Mouse (Mus musculus): ENCODE measurements around the gene Wdcp. TPM values are rescaled to one million over a fixed set of nuclear protein-coding genes. Genes with fewer than 3 reads are reported as not detected.
"Not testable (repeated sequence)": the region's sequence is repeated elsewhere in the genome, so short reads cannot be mapped to it uniquely, and the experiment has no call there.

Wdcp gene
- polyA plus RNA-seq (2021): 11.2 TPM

GRCm38 (mm10) chr12:4842890-4843597 lies at the start of gene Wdcp:
Gene Wdcp (plus strand): TSS chr12:4843303.
- H3K27me3 ChIP-seq: no peaks in the 10 kb centered on the region
- ChIA-PET POLR2A (no interaction called here), CTCF (interaction anchor here (2.5 kb wide), 1 partner anchor 12 kb away, joined by 6 read pairs; no protein-coding TSS in a partner anchor)
- TF ChIP-seq CTCF (IDR thresholded peaks at IDR 0.05): no peak
- ATAC-seq (peak; percentile 98), DNase-seq (ENCODE audit: low read depth, low spot score) (peak; percentile 72)
- in situ Hi-C loops (cut with MboI; ENCODE audit: low pct_unique_long_range_greater_than_20kb): no loop called here

- no peak for DNase-seq (ENCODE audit: low read depth, low spot score)
- peak; percentile 6 for TF ChIP-seq CTCF (IDR thresholded peaks at IDR 0.05)
- CTCF ChIA-PET: interaction anchor here (1.7 kb wide), 1 partner anchor 24 kb away, joined by 5 read pairs; the partner anchor contains the start of gene Fam228b
- in situ Hi-C loops (cut with MboI; ENCODE audit: low pct_unique_long_range_greater_than_20kb): no loop called here
- ATAC-seq: no peak
- POLR2A ChIA-PET: no interaction called here
- no peaks in the 10 kb centered on the region for H3K27me3 ChIP-seq
These were observed 49.4 kb upstream of the Wdcp start for GRCm38 (mm10) chr12:4793718-4794117.

DNA sequence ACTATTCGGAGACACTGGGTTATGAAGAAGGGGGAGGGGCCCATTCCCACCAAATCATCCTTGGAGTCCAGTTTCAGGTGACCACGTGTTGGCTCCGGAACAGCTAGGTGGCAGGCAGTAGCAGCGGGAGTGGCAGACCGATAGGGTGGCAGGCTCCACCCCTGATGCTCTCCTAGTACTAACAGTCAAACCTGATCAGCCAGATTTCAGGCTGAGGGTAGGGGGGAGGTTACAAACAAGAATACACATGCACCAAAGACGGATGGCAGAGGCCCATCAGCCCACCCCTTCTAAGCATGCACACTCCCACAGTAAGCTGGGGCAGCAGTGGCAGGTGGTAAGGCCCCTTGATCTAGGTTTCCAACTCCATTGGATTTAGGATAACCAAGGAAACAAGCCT lies 45.6 kb upstream of the Wdcp start:
- POLR2A ChIA-PET: interaction anchor here (1.3 kb wide), 1 partner anchor 19 kb away, joined by 3 read pairs; no protein-coding TSS in a partner anchor
- CTCF ChIA-PET: interaction anchor here (1.0 kb wide), 1 partner anchor 17 kb away, joined by 3 read pairs; no protein-coding TSS in a partner anchor
- DNase-seq (ENCODE audit: low read depth, low spot score); in situ Hi-C loops (cut with MboI; ENCODE audit: low pct_unique_long_range_greater_than_20kb); H3K27me3 ChIP-seq; ATAC-seq: not testable (repeated sequence)

DNA sequence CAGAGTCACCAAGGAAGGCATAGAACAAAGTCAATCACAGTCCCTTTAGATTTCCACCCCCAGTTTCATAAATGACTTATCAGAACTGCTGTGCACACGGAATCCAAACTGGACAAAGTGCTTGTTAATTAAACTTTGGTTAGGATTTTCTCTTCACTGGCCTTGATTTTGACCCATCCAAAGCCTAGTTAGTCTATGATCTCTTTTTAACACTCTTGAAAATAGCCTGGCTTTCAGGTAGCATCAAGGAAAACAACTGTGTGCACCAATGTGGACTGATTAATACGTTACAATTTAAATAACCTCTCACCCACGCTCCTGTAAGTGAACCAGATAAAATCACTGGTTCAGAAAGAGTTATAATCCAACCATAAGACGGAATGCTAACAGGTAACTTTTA lies 32.1 kb upstream of the Wdcp start:
- DNase-seq (ENCODE audit: low read depth, low spot score) (no peak), ATAC-seq (no peak)
- no peaks in the 10 kb centered on the region for H3K27me3 ChIP-seq
- no peak for TF ChIP-seq CTCF (IDR thresholded peaks at IDR 0.05)
- ChIA-PET CTCF (no interaction called here), POLR2A (no interaction called here)
- in situ Hi-C loops (cut with MboI; ENCODE audit: low pct_unique_long_range_greater_than_20kb): no loop called here

DNA sequence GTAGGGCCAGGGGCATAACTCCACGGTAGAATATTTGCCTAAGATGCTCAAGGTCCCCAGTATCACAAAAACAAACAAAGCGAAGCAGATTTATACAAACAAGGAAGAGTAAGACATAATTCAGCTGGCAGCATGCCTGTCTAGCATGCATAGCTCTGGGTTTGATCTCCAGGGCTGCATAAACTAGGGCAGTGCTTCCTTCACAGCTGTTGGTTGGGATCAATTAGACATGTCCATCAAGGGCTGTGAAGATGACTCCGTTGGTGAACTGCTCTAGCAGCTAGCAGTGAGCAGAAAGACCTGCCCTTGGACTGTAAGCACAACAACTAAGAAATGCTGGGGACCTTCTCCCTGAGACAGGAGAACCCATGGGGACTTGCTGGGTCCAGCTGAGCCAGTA lies 31.4 kb upstream of the Wdcp start:
- DNase-seq (ENCODE audit: low read depth, low spot score): no peak
- CTCF ChIA-PET: no interaction called here

DNA sequence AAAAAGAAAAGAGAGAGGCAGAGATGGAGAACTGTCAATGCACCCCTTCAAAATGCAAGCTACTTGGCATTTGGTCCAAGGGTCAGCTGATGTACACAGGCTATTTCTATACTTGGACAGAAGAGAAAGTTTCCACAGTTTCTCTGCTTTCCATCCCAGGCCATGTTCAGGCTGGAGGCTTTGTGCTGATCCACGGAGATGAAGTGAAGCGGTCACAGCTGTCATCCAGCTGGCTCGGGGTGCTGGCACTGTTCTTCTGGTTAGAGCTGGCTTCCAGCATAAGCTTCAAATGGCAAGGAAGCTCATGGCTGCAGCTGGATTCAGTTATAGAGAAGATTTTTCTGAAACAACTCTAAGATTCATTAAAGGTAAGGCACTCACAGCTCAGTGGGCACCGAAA lies 29.5 kb upstream of the Wdcp start:
- no peaks in the 10 kb centered on the region for H3K27me3 ChIP-seq
- no peak for TF ChIP-seq CTCF (IDR thresholded peaks at IDR 0.05)
- CTCF ChIA-PET: no interaction called here
- no peak for DNase-seq (ENCODE audit: low read depth, low spot score)
- in situ Hi-C loops (cut with MboI; ENCODE audit: low pct_unique_long_range_greater_than_20kb): no loop called here
- ATAC-seq: no peak
- POLR2A ChIA-PET: interaction anchor here (0.6 kb wide), 1 partner anchor 260 kb away, joined by 4 read pairs; no protein-coding TSS in a partner anchor

More for the DNA sequence above, 31.4 kb upstream of the Wdcp start:
- in situ Hi-C loops (cut with MboI; ENCODE audit: low pct_unique_long_range_greater_than_20kb): no loop called here
- no peaks in the 10 kb centered on the region for H3K27me3 ChIP-seq
- TF ChIP-seq CTCF (IDR thresholded peaks at IDR 0.05): no peak
- ATAC-seq: no peak
- POLR2A ChIA-PET: no interaction called here

DNA sequence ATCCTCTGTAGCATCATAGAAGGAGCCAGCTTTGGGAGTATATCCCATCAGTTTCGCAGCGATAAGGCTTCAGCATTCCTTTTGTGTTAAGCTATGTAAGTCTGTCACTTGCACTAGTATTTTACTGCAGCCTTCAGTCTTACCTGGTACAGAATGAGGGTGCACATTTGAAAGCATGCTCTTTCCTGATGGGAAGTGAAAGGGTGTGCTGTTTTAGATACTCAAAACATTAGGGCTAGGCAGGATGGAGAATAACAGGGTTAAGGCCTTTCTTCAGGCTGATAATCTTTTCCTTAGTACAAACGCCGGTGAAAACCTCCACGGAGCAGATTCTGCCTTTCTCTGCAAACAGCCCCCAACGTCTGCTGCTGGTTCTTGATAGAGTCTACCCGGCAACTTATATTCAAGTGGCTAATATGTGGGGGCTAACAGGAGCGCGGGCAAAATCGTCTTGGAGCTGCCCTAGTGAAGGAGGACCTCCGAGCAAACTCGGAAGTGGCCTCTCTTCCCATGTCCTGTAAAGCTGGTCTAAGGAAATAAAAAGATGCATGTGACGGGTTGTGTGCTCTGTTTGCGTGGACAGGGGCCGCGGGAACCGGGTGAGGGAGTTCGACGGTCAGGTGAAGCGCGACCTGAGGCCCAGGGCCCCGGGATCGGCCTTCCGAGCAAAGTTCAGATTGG lies 26.3 kb upstream of the Wdcp start:
- CTCF ChIA-PET: no interaction called here
- POLR2A ChIA-PET: interaction anchor here (0.7 to 1.2 kb wide), 3 partner anchors 20 to 95 kb away, joined by 3 read pairs; partner anchors contain the start of genes Fam228b and Pfn4
- H3K27me3 ChIP-seq: no peaks in the 10 kb centered on the region
- no peak for TF ChIP-seq CTCF (IDR thresholded peaks at IDR 0.05)
- no peak for DNase-seq (ENCODE audit: low read depth, low spot score)
- ATAC-seq: peak; percentile 63
- in situ Hi-C loops (cut with MboI; ENCODE audit: low pct_unique_long_range_greater_than_20kb): no loop called here

DNA sequence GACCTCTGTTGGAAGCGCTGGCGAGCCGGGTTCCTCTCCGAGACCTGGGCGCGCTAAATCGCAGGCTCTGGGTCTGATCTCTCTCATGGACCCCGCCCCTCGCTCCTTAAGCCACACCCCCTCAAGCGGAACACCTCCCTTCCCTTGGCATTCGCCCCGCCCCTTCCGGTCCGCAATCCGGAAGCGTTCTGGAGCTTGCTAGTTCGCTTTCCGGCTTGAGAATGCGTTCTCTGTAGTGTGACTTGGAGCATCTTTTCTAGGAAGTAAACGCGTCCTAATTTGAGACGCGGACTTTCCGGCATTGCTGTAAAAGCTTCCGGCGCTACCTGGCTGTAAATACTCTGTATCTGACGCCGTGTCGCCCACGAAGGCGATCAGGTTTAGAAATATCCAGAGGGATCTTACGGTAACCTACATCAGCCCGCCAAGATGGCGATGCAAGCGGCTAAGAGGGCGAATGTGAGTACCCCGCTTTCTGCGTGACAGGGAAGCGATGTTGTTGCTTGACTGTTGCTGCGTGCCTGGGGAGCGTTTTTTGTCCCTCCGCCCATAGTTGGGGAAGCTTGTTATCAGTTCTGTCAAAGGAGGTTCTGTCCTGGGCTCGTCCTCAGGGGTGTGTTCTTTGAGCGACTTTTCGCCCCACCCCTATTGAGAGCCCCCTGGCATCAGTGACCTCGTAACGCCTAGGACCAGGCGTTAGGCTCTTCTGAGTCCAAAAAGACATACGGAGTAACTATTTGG lies 25.6 kb upstream of the Wdcp start, which contains the start of gene Sf3b6:
TSS of gene Sf3b6 (plus strand) at position 184 of the 741 bp plus-strand sequence.
- CTCF ChIA-PET: no interaction called here
- ATAC-seq: peak; percentile 92

DNA sequence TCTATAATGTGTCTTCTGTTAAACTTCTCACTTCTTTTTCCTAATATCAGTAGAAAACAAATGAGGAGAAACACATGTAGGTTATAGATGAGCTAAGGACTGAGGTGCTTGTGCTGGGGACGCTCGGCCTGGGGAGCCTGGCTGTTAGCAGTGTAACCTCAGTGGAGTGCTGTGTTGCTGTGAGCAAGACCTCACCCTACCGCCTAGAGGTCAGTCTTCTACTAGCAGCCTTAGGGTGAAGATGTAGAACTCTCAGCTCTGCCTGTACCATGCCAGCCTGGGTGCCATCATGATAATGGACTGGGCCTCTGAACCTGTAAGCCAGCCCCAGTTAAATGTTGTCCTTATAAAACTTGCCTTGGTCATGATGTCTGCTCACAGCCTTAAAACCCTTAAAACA lies 15.8 kb upstream of the Wdcp start:
- no peak for ATAC-seq
- no peak for DNase-seq (ENCODE audit: low read depth, low spot score)
- in situ Hi-C loops (cut with MboI; ENCODE audit: low pct_unique_long_range_greater_than_20kb): no loop called here
- TF ChIP-seq CTCF (IDR thresholded peaks at IDR 0.05): no peak
- POLR2A ChIA-PET: no interaction called here
- CTCF ChIA-PET: no interaction called here
- H3K27me3 ChIP-seq: no peaks in the 10 kb centered on the region

More for the DNA sequence above, 25.6 kb upstream of the Wdcp start, which contains the start of gene Sf3b6:
- POLR2A ChIA-PET: interaction anchor here (0.7 to 1.2 kb wide), 2 partner anchors 49 to 95 kb away, joined by 3 read pairs; partner anchors contain the start of genes Fam228b and Pfn4
- DNase-seq (ENCODE audit: low read depth, low spot score): peak; percentile 48
- no peaks in the 10 kb centered on the region for H3K27me3 ChIP-seq
- in situ Hi-C loops (cut with MboI; ENCODE audit: low pct_unique_long_range_greater_than_20kb): no loop called here
- no peak for TF ChIP-seq CTCF (IDR thresholded peaks at IDR 0.05)

GRCm38 (mm10) chr12:4836959-4837358 lies 6.1 kb upstream of the Wdcp start:
- no peak for TF ChIP-seq CTCF (IDR thresholded peaks at IDR 0.05)
- ChIA-PET POLR2A (no interaction called here), CTCF (no interaction called here)
- DNase-seq (ENCODE audit: low read depth, low spot score) (no peak), ATAC-seq (no peak)
- in situ Hi-C loops (cut with MboI; ENCODE audit: low pct_unique_long_range_greater_than_20kb): no loop called here
- H3K27me3 ChIP-seq: no peaks in the 10 kb centered on the region
